Mouse (Mus musculus) bone marrow macrophage, adult 2 months (primary cell): Measurements from ENCODE around the gene Emc4.

Source experiments
- CTCF ChIP-seq: IDR thresholded peaks from 2 replicates; pipeline ENCODE4 v1.5.1; 2012; ENCODE audit warnings: low read depth, mild to moderate bottlenecking, low read length, moderate library complexity
- POLR2A ChIP-seq: IDR thresholded peaks from 2 replicates; pipeline ENCODE4 v1.6.1; 2012; ENCODE audit warnings: mild to moderate bottlenecking, low read depth, low read length, borderline replicate concordance

GRCm38 (mm10) chr2:112360781-112361169 is 7.1 kb downstream of the Emc4 start:
- TF ChIP-seq CTCF (no peak), POLR2A (no peak)
